Mouse (Mus musculus) limb, embryonic 11.5 days (tissue): ENCODE measurements around the gene Inpp4b. TPM values are rescaled to one million over a fixed set of nuclear protein-coding genes. Genes with fewer than 3 reads are reported as not detected.

Experiments used
- ATAC-seq: fragments of 200-750 bp; cut with Nextera tagmentation; 2 replicates; pipeline ENCODE4 v1.8.0; 2017; ENCODE audit warnings: low read depth; ENCODE audit not compliant: insufficient number of reproducible peaks, low FRiP score, low TSS enrichment
- DNase-seq: peaks from one replicate; pipeline ENCODE4 v3.0.0-alpha.2; 2015; ENCODE audit warnings: low spot score
- H3K27ac ChIP-seq: fragments of 300-500 bp; sonication (generic); replicated peaks from 2 replicates; pipeline ENCODE4 v1.5.1; 2014; ENCODE audit warnings: low read depth, mild to moderate bottlenecking, low read length
- H3K27me3 ChIP-seq: fragments of 300-500 bp; sonication (generic); 2 replicates; pipeline ENCODE4 v1.6.1; 2014; ENCODE audit warnings: mild to moderate bottlenecking, low read length, mixed read lengths; ENCODE audit not compliant: control insufficient read depth, insufficient read depth
- H3K36me3 ChIP-seq: fragments of 300-500 bp; sonication (generic); 2 replicates; pipeline ENCODE4 v1.6.1; 2014; ENCODE audit warnings: mild to moderate bottlenecking, low read length, moderate library complexity, mixed read lengths; ENCODE audit not compliant: control insufficient read depth, insufficient read depth
- H3K4me1 ChIP-seq: fragments of 300-500 bp; sonication (generic); 2 replicates; pipeline ENCODE4 v1.6.1; 2014; ENCODE audit warnings: low read length, mixed read lengths; ENCODE audit not compliant: control insufficient read depth, insufficient read depth
- H3K4me2 ChIP-seq: fragments of 300-500 bp; sonication (generic); 2 replicates; pipeline ENCODE4 v1.6.1; 2014; ENCODE audit warnings: low read depth, mild to moderate bottlenecking, moderate library complexity; ENCODE audit not compliant: severe bottlenecking
- H3K4me3 ChIP-seq: fragments of 300-500 bp; sonication (generic); 2 replicates; pipeline ENCODE4 v1.5.1; 2014; ENCODE audit warnings: low read depth, low read length
- H3K9ac ChIP-seq: fragments of 300-500 bp; sonication (generic); 2 replicates; pipeline ENCODE4 v1.6.1; 2014; ENCODE audit warnings: mild to moderate bottlenecking, low read length
- H3K9me3 ChIP-seq: fragments of 300-500 bp; sonication (generic); 2 replicates; pipeline ENCODE4 v1.6.1; 2016; ENCODE audit warnings: low read length; ENCODE audit not compliant: control insufficient read depth
- WGBS: fragments of 180-500 bp; shearing (Covaris S2); extraction: QIAGEN DNeasy Blood & Tissue Kit; methylation state at CpG from one replicate; pipeline ENCODE4 v1.1.7; 2014; 5-methylcytosine and 5-hydroxymethylcytosine counted together
- polyA plus RNA-seq: library from polyadenylated mRNA; unstranded; fragments of >200 nt; fragmentation: Nextera tagmentation; extraction: Ambion mirVana; gene quantifications from 2 replicates; pipeline ENCODE4 v1.2.1, GENCODE M21; 2014

Gene Inpp4b
- polyA plus RNA-seq, 1 experiment from 2014 or later = 8.8 TPM

DNA sequence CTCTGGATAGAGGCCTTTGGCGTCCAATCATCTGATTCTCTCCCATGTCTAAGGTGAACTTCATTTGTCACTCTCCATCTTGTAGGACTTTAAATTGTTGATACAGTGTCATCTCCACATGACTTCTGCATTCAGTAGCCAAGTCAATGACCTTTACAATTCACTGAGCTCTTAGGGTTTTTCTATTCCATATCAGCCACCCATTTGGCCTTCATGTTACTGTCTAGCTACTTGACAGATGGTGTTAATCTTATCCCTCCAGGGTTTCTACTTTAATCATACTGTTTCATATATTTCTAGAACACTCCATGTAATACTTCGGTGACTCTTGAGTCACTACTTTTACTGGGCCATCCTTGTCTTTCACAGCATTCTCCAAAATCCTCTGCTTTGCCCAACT lies 528.1 kb downstream of the Inpp4b start:
- Histone ChIP-seq H3K4me3 (no peak overlapping the region), H3K27me3 (no peaks in the 10 kb centered on the region), H3K4me1 (no peaks in the 10 kb centered on the region), H3K4me2 (no peak overlapping the region), H3K9me3 (no peaks in the 10 kb centered on the region), H3K9ac (no peak overlapping the region), H3K27ac (no peak overlapping the region), H3K36me3 (no peaks in the 10 kb centered on the region)
- WGBS = 92% methylated on average over 2 of the region's 2 CpGs
- no peak for ATAC-seq
- DNase-seq = no peak

DNA sequence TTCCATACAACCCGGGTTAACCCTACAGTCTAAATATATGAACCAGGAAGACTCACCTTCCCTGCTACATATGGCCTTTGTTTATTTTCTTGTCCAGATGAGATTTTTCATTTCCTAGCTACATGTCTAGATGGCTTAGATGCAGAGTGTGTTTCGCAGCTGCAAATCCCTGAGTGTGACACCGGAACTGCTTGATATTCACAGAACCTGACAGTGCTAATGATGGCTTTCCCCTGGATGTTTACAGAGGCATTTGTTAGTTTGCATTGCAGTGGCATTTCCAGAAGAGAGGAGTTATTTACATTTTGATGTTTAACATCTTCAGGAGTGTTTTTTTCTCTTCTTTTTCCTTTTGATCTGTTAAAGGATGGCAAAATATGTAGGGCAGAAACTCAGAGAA lies 537.7 kb downstream of the Inpp4b start:
- DNase-seq = no peak
- Histone ChIP-seq H3K9ac (no peak overlapping the region), H3K9me3 (no peaks in the 10 kb centered on the region), H3K27me3 (no peaks in the 10 kb centered on the region), H3K4me3 (no peak overlapping the region), H3K4me2 (no peak overlapping the region), H3K27ac (no peak overlapping the region), H3K36me3 (no peaks in the 10 kb centered on the region), H3K4me1 (no peaks in the 10 kb centered on the region)
- ATAC-seq = no peak
- 77% methylated on average over 3 of the region's 3 CpGs for WGBS

DNA sequence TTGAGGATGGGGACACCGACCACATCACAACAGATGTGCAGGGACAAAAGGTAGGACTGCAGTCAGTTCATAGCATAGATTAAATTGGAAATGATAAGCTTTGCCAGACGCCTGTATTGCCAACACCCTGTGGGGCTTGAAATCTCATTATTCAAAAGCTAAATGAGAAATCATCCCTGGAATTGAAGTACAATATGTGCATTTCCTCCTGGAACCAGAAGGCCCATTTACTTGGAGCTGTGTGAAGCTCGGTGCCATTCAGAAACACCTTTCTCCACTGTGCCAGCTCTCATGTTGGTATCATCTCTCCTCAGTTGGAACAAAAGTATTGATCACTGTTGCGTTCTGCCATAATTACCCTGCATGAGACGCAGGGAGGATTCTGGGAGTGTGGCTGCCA lies 541.8 kb downstream of the Inpp4b start:
- Histone ChIP-seq H3K4me3 (no peak overlapping the region), H3K27ac (no peak overlapping the region), H3K4me1 (no peaks in the 10 kb centered on the region), H3K4me2 (no peak overlapping the region), H3K9me3 (no peaks in the 10 kb centered on the region), H3K27me3 (no peaks in the 10 kb centered on the region), H3K9ac (no peak overlapping the region), H3K36me3 (no peaks in the 10 kb centered on the region)
- 83% methylated on average over 5 of the region's 5 CpGs for WGBS
- DNase-seq = no peak
- ATAC-seq = no peak

DNA sequence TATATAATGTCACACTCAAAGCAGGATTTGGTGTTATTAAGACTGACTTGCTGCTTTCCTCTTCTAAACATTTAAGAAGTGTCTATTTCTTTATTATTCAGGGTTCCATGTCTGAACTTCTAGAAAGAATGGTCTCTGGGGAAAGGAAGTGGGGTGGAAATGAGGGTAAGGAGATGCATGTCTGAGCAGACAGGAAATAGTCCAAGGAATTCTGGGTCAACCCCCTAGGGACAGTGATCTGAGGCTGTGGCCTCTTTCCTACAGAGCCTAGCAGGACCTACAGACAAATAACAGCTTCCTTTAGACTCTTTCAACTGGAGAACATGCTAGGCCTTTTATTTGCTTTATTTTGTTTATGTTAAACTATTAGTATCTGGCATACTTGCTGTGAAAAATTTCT lies 546.5 kb downstream of the Inpp4b start:
- Histone ChIP-seq H3K9ac (no peak overlapping the region), H3K4me1 (no peaks in the 10 kb centered on the region), H3K36me3 (no peaks in the 10 kb centered on the region; the same call in 1 of the 2 replicates), H3K9me3 (no peaks in the 10 kb centered on the region), H3K27me3 (no peaks in the 10 kb centered on the region), H3K27ac (no peak overlapping the region), H3K4me2 (no peak overlapping the region), H3K4me3 (no peak overlapping the region)
- ATAC-seq (no peak), DNase-seq (no peak)

DNA sequence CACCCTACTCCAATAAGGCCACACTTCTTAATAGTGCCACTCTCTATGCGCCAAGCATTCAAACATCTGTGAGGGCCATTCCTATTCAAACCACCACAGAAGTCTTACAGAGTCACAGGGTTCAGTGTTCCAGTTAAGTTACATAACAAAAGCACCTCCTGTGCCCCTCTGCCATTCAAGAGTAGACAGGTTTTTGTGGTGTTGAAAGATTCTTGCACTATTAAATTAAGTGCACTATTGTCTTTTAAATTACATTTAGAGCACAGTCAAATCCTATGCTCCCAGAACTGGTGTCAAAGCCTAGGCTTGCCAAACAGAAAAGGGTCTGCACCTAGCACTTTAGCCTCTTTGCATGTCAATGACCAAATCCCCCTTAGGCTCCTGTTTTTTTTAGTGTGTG lies 550.9 kb downstream of the Inpp4b start:
- 86% methylated on average over 1 of the region's 1 CpGs for WGBS
- ATAC-seq = no peak
- no peak overlapping the region for H3K4me2 ChIP-seq
- no peak for DNase-seq
- H3K4me1 ChIP-seq = no peaks in the 10 kb centered on the region
- H3K27me3 ChIP-seq = no peaks in the 10 kb centered on the region
- H3K9me3 ChIP-seq = no peaks in the 10 kb centered on the region
- no peak overlapping the region for H3K9ac ChIP-seq
- H3K36me3 ChIP-seq = no peaks in the 10 kb centered on the region; the same call in 1 of the 2 replicates
- no peak overlapping the region for H3K4me3 ChIP-seq
- H3K27ac ChIP-seq = no peak overlapping the region

DNA sequence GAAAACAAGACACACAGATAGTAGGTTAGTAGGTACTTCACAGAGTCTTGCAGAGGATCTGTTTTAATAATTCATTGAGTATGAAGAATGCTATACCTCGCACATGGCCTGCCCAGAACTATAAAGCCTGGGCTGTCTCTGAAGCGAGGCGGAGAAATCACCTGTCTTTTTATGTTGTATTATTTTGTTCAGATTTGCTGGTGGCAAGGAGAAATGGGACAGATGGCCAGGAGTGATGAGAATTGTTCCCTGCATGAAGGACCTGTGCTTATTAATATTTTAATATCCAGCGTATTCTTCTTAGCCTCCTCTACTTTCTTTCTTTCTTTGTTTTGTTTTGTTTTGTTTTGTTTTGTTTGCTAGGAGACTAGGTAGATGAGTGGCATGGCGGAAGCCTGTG lies 604.5 kb downstream of the Inpp4b start:
- WGBS = 92% methylated on average over 5 of the region's 5 CpGs
- Histone ChIP-seq H3K27me3 (no peaks in the 10 kb centered on the region), H3K27ac (no peak overlapping the region), H3K4me3 (no peak overlapping the region), H3K9me3 (no peaks in the 10 kb centered on the region), H3K4me1 (no peaks in the 10 kb centered on the region), H3K9ac (no peak overlapping the region), H3K4me2 (no peak overlapping the region), H3K36me3 (no peaks in the 10 kb centered on the region)
- DNase-seq (no peak), ATAC-seq (no peak)

DNA sequence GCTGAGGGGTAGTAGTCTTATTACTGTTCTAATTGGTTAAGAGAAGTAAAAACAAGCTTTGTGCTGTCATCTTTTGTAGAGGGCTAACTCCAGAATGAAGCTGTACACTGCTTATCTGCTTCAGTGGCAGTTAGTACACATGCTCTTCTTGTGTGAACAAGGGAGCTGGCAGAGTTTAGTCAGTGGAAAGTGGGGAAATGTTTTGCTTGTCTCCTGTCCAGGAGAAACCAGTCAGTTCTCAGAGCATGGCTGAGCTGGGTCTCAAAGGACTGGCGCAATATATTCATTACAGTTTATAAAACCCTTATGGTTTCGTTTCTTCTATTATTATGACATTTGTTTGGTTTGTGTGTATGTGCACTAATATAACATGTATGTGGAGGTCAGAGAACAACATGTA lies 610.7 kb downstream of the Inpp4b start:
- H3K27me3 ChIP-seq = no peaks in the 10 kb centered on the region
- ATAC-seq (no peak), DNase-seq (no peak)
- H3K4me1 ChIP-seq = no peaks in the 10 kb centered on the region
- no peak overlapping the region for H3K4me2 ChIP-seq
- no peak overlapping the region for H3K4me3 ChIP-seq
- 91% methylated on average over 2 of the region's 2 CpGs for WGBS
- no peaks in the 10 kb centered on the region for H3K9me3 ChIP-seq
- H3K9ac ChIP-seq = no peak overlapping the region
- no peak overlapping the region for H3K27ac ChIP-seq
- no peaks in the 10 kb centered on the region for H3K36me3 ChIP-seq

DNA sequence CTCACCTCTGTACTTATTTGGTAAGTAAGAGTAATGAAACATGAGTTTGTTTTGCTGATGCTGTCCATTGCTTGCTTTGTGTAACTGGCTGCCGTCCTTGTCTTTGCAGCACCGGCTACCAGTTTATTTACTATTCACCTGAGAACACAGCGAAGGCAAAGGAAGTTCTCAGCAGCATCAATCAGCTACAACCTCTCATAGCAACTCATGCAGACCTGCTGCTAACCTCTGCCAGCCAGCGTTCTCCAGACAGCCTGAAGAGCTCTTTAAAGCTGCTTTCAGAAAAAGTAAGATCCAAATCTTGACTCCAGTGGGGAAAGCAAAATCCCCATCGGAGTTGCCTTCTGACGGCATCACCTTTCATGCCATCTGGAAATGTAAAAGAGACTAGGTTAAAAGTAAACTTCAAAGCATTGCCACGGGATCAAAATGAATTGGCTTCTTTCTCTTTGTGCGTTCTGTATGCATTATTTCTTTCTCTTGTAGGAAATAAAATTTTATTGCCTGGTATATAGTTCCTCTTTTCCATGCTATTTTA lies 642.8 kb downstream of the Inpp4b start:
- Histone ChIP-seq H3K27ac (no peak overlapping the region), H3K27me3 (no peaks in the 10 kb centered on the region), H3K9ac (no peak overlapping the region), H3K36me3 (no peaks in the 10 kb centered on the region), H3K4me3 (no peak overlapping the region), H3K4me1 (no peaks in the 10 kb centered on the region), H3K9me3 (no peaks in the 10 kb centered on the region), H3K4me2 (no peak overlapping the region)
- DNase-seq (peak; percentile 38), ATAC-seq (no peak)
- 33% methylated on average over 8 of the region's 8 CpGs for WGBS

DNA sequence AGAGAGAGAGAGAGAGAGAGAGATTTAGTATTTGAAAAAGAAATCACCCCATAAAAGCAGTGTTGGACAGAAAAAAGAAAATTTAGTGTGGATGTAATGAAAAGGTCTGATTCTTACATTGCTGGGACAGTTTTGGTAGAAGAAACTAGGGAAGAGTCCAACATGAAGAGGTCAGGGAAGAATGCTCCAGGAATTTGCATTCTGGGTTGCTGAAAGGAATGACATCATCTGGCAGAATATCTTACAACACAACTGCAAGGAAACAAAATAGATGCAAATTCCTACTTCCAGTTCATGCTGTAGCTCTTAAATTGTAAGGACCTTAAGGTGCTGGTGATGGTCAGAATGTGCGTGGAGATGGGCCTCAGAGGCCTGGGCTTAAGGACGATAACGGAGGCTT lies 650.6 kb downstream of the Inpp4b start:
- ATAC-seq (no peak), DNase-seq (no peak)
- Histone ChIP-seq H3K36me3 (no peaks in the 10 kb centered on the region), H3K4me3 (no peak overlapping the region), H3K4me2 (no peak overlapping the region), H3K27ac (no peak overlapping the region), H3K9me3 (no peaks in the 10 kb centered on the region), H3K4me1 (no peaks in the 10 kb centered on the region), H3K9ac (no peak overlapping the region), H3K27me3 (no peaks in the 10 kb centered on the region)
- WGBS = 88% methylated on average over 3 of the region's 3 CpGs
